Mouse (Mus musculus): ENCODE measurements around the gene Akap9. TPM values are rescaled to one million over a fixed set of nuclear protein-coding genes. Genes with fewer than 3 reads are reported as not detected.

Gene Akap9
- total RNA-seq, 2 experiments from 2014 or later = 85.8 to 101 TPM

- intact Hi-C loops (cut with DNase I) = no loop called here
- no peak for DNase-seq (ENCODE audit: extremely low spot score in 1 of 2, low spot score in 2 of 2)
- H3K4me3 ChIP-seq = no peak overlapping the region
- no peak overlapping the region for H3K27ac ChIP-seq
- no peak for TF ChIP-seq CTCF (IDR thresholded peaks at IDR 0.05)
Measured at GRCm38 (mm10) chr5:4112570-4113098, 184.8 kb downstream of the Akap9 start.

Other genes with a start within 250 kb of the Akap9 start
- gene Ankib1, start 125.1 kb upstream of the Akap9 start, total RNA-seq (2021) = 100 to 1,000 TPM; 116 to 124 TPM
- 10 to 100 TPM; 56.3 to 66.4 TPM for gene Krit1, start 124.9 kb upstream of the Akap9 start, total RNA-seq (2021)
- under 1 TPM; 0.14 to 0.23 TPM for gene Lrrd1, start 82.9 kb upstream of the Akap9 start, total RNA-seq (2021)
- 1 to 10 TPM; 8.4 to 9.1 TPM for gene Mterf1a, start 34.1 kb upstream of the Akap9 start, total RNA-seq (2021)
- 10 to 100 TPM; 42.0 to 51.6 TPM for gene Cyp51, start 176.7 kb downstream of the Akap9 start, total RNA-seq (2021)

Measured in left cerebral cortex, adult 2 months (tissue).